Mouse (Mus musculus): Measurements from ENCODE around the gene Gm4787. TPM values are rescaled to one million over a fixed set of nuclear protein-coding genes. Genes with fewer than 3 reads are reported as not detected.
"Not testable (repeated sequence)": the region's sequence is repeated elsewhere in the genome, so short reads cannot be mapped to it uniquely, and the experiment has no call there.

The Gm4787 gene
- 0.10 TPM for polyA plus RNA-seq (2012; fragmentation: generic; extraction: Trizol)

- H3K27me3 ChIP-seq (ENCODE audit: control insufficient read depth, insufficient read depth, insufficient read length); H3ac ChIP-seq (ENCODE audit: control insufficient read depth, insufficient read length); H3K79me2 ChIP-seq (ENCODE audit: control insufficient read depth, insufficient read depth); H3K4me3 ChIP-seq; H3K4me2 ChIP-seq (ENCODE audit: low read depth); H3K36me3 ChIP-seq (ENCODE audit: control insufficient read depth, insufficient read depth): not testable (repeated sequence)
Observed at GRCm38 (mm10) chr12:81379364-81379763, at the start of gene Gm4787. Gene Gm4787 (minus strand): TSS chr12:81379464.

GRCm38 (mm10) chr12:81421846-81422245 is 42.6 kb upstream of the Gm4787 start, which contains the start of gene Adam4:
Gene Adam4 (minus strand): TSS chr12:81421946.
- no peak for TF ChIP-seq E2F4 (IDR thresholded peaks at IDR 0.05; ENCODE audit: insufficient read depth)
- TF ChIP-seq MYOG (IDR thresholded peaks at IDR 0.05; ENCODE audit: control insufficient read depth in 1 of 3, insufficient read depth in 1 of 3, insufficient read length in 2 of 3, low read depth in 2 of 3) = no peak
- TF ChIP-seq POLR2AphosphoS2 (IDR thresholded peaks at IDR 0.05; ENCODE audit: insufficient read length, low read depth) = no peak
- TF ChIP-seq MYOD1 (IDR thresholded peaks at IDR 0.05; ENCODE audit: control insufficient read depth in 1 of 3, insufficient read length in 2 of 3, low read depth in 2 of 3) = no peak
- TF ChIP-seq SRF (IDR thresholded peaks at IDR 0.05; ENCODE audit: control insufficient read depth, insufficient read length, low read depth) = no peak
- TF ChIP-seq MAX (IDR thresholded peaks at IDR 0.05; ENCODE audit: low read depth) = no peak
- TF ChIP-seq REST (IDR thresholded peaks at IDR 0.05; ENCODE audit: insufficient read depth, insufficient read length) = no peak
- TF ChIP-seq USF1 (IDR thresholded peaks at IDR 0.05; ENCODE audit: low read depth) = no peak
- no peak for TF ChIP-seq CEBPB (IDR thresholded peaks at IDR 0.05; ENCODE audit: insufficient read depth, poor library complexity, severe bottlenecking)
- no peak for TF ChIP-seq TCF12 (IDR thresholded peaks at IDR 0.05; ENCODE audit: insufficient read depth, poor library complexity, severe bottlenecking)
- no peak for TF ChIP-seq TCF3 (IDR thresholded peaks at IDR 0.05; ENCODE audit: insufficient read length, low read depth)
- TF ChIP-seq POLR2A (IDR thresholded peaks at IDR 0.05; ENCODE audit: insufficient read length, low read depth) = no peak
- H3K36me3 ChIP-seq (ENCODE audit: control insufficient read depth, insufficient read depth) = no peaks in the 10 kb centered on the region
- no peak within 1 kb of the TSS for H3K4me3 ChIP-seq
- H3K79me2 ChIP-seq (ENCODE audit: control insufficient read depth, insufficient read depth) = no peaks in the 10 kb centered on the region
- no peaks in the 10 kb centered on the region for H3K27me3 ChIP-seq (ENCODE audit: control insufficient read depth, insufficient read depth, insufficient read length)
- H3ac ChIP-seq (ENCODE audit: control insufficient read depth, insufficient read length) = no peak within 1 kb of the TSS
- H3K4me2 ChIP-seq (ENCODE audit: low read depth) = no peak within 1 kb of the TSS

- no peak overlapping the region for H3K4me3 ChIP-seq
- H3K4me2 ChIP-seq (ENCODE audit: low read depth) = no peak overlapping the region
- no peaks in the 10 kb centered on the region for H3K79me2 ChIP-seq (ENCODE audit: control insufficient read depth, insufficient read depth)
- H3K27me3 ChIP-seq (ENCODE audit: control insufficient read depth, insufficient read depth, insufficient read length) = no peaks in the 10 kb centered on the region
- H3ac ChIP-seq (ENCODE audit: control insufficient read depth, insufficient read length) = no peak overlapping the region
- no peaks in the 10 kb centered on the region for H3K36me3 ChIP-seq (ENCODE audit: control insufficient read depth, insufficient read depth)
- TF ChIP-seq USF1 (IDR thresholded peaks at IDR 0.05; ENCODE audit: low read depth) (no peak), SRF (IDR thresholded peaks at IDR 0.05; ENCODE audit: control insufficient read depth, insufficient read length, low read depth) (no peak), POLR2AphosphoS2 (IDR thresholded peaks at IDR 0.05; ENCODE audit: insufficient read length, low read depth) (no peak), MYOG (IDR thresholded peaks at IDR 0.05; ENCODE audit: control insufficient read depth in 1 of 3, insufficient read depth in 1 of 3, insufficient read length in 2 of 3, low read depth in 2 of 3) (no peak), POLR2A (IDR thresholded peaks at IDR 0.05; ENCODE audit: insufficient read length, low read depth) (no peak), TCF3 (IDR thresholded peaks at IDR 0.05; ENCODE audit: insufficient read length, low read depth) (no peak), REST (IDR thresholded peaks at IDR 0.05; ENCODE audit: insufficient read depth, insufficient read length) (no peak), CEBPB (IDR thresholded peaks at IDR 0.05; ENCODE audit: insufficient read depth, poor library complexity, severe bottlenecking) (no peak), MAX (IDR thresholded peaks at IDR 0.05; ENCODE audit: low read depth) (no peak), TCF12 (IDR thresholded peaks at IDR 0.05; ENCODE audit: insufficient read depth, poor library complexity, severe bottlenecking) (no peak), MYOD1 (IDR thresholded peaks at IDR 0.05; ENCODE audit: control insufficient read depth in 1 of 3, insufficient read length in 2 of 3, low read depth in 2 of 3) (no peak), E2F4 (IDR thresholded peaks at IDR 0.05; ENCODE audit: insufficient read depth) (no peak)
Observed at GRCm38 (mm10) chr12:81413211-81413610, 33.9 kb upstream of the Gm4787 start.

- Histone ChIP-seq H3K79me2 (ENCODE audit: control insufficient read depth, insufficient read depth) (no peaks in the 10 kb centered on the region), H3K4me2 (ENCODE audit: low read depth) (no peak overlapping the region), H3ac (ENCODE audit: control insufficient read depth, insufficient read length) (no peak overlapping the region), H3K27me3 (ENCODE audit: control insufficient read depth, insufficient read depth, insufficient read length) (no peaks in the 10 kb centered on the region), H3K4me3 (no peak overlapping the region), H3K36me3 (ENCODE audit: control insufficient read depth, insufficient read depth) (no peaks in the 10 kb centered on the region)
- no peak for TF ChIP-seq SRF (IDR thresholded peaks at IDR 0.05; ENCODE audit: control insufficient read depth, insufficient read length, low read depth)
- TF ChIP-seq POLR2AphosphoS2 (IDR thresholded peaks at IDR 0.05; ENCODE audit: insufficient read length, low read depth) = no peak
- no peak for TF ChIP-seq USF1 (IDR thresholded peaks at IDR 0.05; ENCODE audit: low read depth)
Observed at GRCm38 (mm10) chr12:81408966-81409365, 29.7 kb upstream of the Gm4787 start.

GRCm38 (mm10) chr12:81402187-81402586 is 22.9 kb upstream of the Gm4787 start:
- Histone ChIP-seq H3K36me3 (ENCODE audit: control insufficient read depth, insufficient read depth) (no peaks in the 10 kb centered on the region), H3K79me2 (ENCODE audit: control insufficient read depth, insufficient read depth) (no peaks in the 10 kb centered on the region), H3ac (ENCODE audit: control insufficient read depth, insufficient read length) (no peak overlapping the region), H3K4me3 (no peak overlapping the region), H3K4me2 (ENCODE audit: low read depth) (no peak overlapping the region), H3K27me3 (ENCODE audit: control insufficient read depth, insufficient read depth, insufficient read length) (no peaks in the 10 kb centered on the region)
- no peak for TF ChIP-seq POLR2AphosphoS2 (IDR thresholded peaks at IDR 0.05; ENCODE audit: insufficient read length, low read depth)
- no peak for TF ChIP-seq SRF (IDR thresholded peaks at IDR 0.05; ENCODE audit: control insufficient read depth, insufficient read length, low read depth)
- TF ChIP-seq E2F4 (IDR thresholded peaks at IDR 0.05; ENCODE audit: insufficient read depth) = no peak
- no peak for TF ChIP-seq MYOG (IDR thresholded peaks at IDR 0.05; ENCODE audit: control insufficient read depth in 1 of 3, insufficient read depth in 1 of 3, insufficient read length in 2 of 3, low read depth in 2 of 3)
- no peak for TF ChIP-seq TCF12 (IDR thresholded peaks at IDR 0.05; ENCODE audit: insufficient read depth, poor library complexity, severe bottlenecking)
- no peak for TF ChIP-seq USF1 (IDR thresholded peaks at IDR 0.05; ENCODE audit: low read depth)
- TF ChIP-seq MAX (IDR thresholded peaks at IDR 0.05; ENCODE audit: low read depth) = no peak
- TF ChIP-seq REST (IDR thresholded peaks at IDR 0.05; ENCODE audit: insufficient read depth, insufficient read length) = no peak
- TF ChIP-seq CEBPB (IDR thresholded peaks at IDR 0.05; ENCODE audit: insufficient read depth, poor library complexity, severe bottlenecking) = no peak
- TF ChIP-seq MYOD1 (IDR thresholded peaks at IDR 0.05; ENCODE audit: control insufficient read depth in 1 of 3, insufficient read length in 2 of 3, low read depth in 2 of 3) = no peak
- TF ChIP-seq TCF3 (IDR thresholded peaks at IDR 0.05; ENCODE audit: insufficient read length, low read depth) = no peak
- no peak for TF ChIP-seq POLR2A (IDR thresholded peaks at IDR 0.05; ENCODE audit: insufficient read length, low read depth)

All from myocyte (in vitro differentiated cells).